Mouse (Mus musculus) liver, adult (tissue): ENCODE measurements around the gene Serpinb9c.

Experiments
- GATA4 ChIP-seq: IDR thresholded peaks from 2 replicates; pipeline ENCODE4 v1.6.1; 2014; ENCODE audit warnings: mild to moderate bottlenecking, low read length; ENCODE audit not compliant: insufficient replicate concordance

The Serpinb9c gene

DNA sequence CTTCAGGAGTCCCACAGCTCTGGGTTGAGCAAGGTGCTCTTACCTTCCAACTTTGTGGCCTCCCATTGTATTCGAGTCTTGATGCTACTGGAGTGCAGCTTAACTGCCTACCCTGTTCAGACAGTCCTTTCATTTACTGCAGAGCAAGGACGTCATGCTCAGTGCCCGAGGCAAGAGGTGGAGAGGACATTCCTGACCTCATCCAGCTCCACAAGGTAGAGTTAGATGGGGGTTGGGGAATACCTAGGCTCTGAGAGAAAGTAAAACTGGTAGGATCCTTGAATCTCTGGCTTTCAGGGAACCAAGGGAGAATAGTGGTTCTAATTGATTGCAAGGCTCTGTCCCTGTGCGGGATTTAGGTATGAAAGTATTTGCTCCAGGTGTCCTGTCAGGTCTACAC, at the start of gene Serpinb9c:
TSS of gene Serpinb9c (minus strand) at position 101 of the 400 bp plus-strand sequence.
- no peak for TF ChIP-seq GATA4

DNA sequence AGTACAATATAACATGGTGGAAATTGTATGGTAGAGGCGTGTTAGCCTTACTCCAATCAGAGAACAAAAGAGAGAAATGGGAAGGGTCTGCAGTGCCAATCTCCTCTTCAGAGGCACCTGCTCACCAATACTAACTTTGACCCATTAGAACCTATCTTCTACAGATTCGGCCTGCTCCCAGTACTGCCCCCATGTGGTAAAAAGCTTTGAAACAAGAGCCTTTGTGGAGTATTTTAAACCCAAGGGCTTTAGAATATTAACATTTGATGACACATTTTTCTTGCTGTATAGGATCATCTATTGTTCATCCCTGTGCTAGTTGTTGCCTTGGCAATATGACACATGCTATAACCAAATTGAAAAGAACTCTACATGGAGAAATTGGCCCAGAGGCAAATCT, 40.2 kb upstream of the Serpinb9c start:
- TF ChIP-seq GATA4, result no peak

DNA sequence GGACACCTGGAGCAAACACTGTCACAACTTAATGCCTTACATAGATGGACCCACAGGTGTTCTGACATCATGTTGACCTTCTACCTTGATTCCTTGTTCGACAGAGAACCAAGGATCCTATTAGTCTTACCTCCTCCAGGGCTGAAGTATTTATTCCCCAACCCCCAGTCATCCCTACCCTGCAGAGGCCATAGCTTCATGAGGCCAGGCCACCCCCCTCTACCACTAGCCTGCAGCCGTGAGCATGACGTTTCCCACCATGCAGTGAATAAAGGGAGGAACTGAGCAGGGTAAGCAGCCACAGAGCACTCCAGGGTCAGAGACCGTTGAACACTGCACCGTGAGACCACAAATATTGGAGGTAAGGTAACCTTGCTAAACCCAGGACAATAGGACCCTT, 33.1 kb upstream of the Serpinb9c start, which contains the start of gene Serpinb9d:
TSS of gene Serpinb9d (plus strand) at position 301 of the 400 bp plus-strand sequence.
- no peak for TF ChIP-seq GATA4

DNA sequence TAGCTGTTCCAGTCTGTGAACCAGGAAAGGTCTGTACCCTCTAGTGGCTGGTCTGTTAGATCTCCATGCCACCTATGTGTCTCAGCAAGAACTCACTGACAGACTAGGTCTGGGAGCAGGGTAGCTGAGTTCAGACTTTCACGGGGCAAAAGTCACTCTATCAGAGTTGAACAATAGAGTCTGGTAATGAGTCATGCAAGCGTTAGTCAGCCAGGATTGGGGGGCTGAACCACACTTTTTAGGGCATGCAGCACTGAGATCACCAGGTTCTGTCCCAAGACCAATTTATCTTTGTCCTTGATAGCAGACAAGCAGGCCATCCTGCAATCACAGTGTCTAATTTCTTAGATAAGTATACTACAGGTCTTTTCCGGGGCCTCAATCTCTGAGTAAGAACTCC, 18.1 kb downstream of the Serpinb9c start:
- no peak for TF ChIP-seq GATA4

- no peak for TF ChIP-seq GATA4
Measured at GRCm38 (mm10) chr13:33137717-33138116, 21.8 kb downstream of the Serpinb9c start.

GRCm38 (mm10) chr13:33113054-33113453, 46.5 kb downstream of the Serpinb9c start:
- TF ChIP-seq GATA4, result no peak

DNA sequence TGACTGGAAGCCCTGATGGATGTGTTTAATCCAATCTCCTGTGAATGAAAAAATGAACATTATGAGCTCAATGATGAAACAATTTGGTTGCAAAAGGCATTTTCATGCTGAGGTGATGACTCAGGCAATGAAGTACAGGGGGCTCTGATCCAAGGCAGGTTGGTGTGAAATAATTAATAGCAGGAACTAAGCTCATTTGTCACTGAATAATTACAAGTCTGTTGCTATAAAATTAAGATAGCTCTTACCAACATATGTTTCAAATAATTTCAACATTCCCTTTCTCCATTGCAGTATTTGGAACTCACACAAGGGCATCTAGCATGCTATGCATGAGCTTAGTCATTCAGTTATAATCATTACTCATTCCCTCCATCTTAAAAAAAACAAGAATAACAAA, 53.9 kb downstream of the Serpinb9c start:
- TF ChIP-seq GATA4, result no peak
